Mouse (Mus musculus) liver, adult 2 months (tissue): ENCODE results near the gene Nhsl1. TPM values are rescaled to one million over a fixed set of nuclear protein-coding genes. Genes with fewer than 3 reads are reported as not detected.

Experiments used
- DNase-seq: peaks from one replicate; pipeline ENCODE4 v3.0.0-alpha.2; 2011; ENCODE audit warnings: low read depth, low spot score; ENCODE audit errors: extremely low read depth
- H3K27ac ChIP-seq: fragments of 200-500 bp; replicated peaks from 2 replicates; pipeline ENCODE4 v1.5.1; 2012; ENCODE audit warnings: low read depth, mild to moderate bottlenecking, control low read depth, inconsistent platforms, low read length; ENCODE audit not compliant: insufficient read depth
- H3K27me3 ChIP-seq: fragments of 200-500 bp; 2 replicates; pipeline ENCODE4 v1.6.1; 2012; ENCODE audit warnings: mild to moderate bottlenecking, moderate library complexity, low read length, inconsistent platforms; ENCODE audit not compliant: control insufficient read depth, insufficient read depth
- H3K36me3 ChIP-seq: fragments of 200-500 bp; 2 replicates; pipeline ENCODE4 v1.6.1; 2012; ENCODE audit warnings: low read length, inconsistent platforms; ENCODE audit not compliant: control insufficient read depth, insufficient read depth
- H3K4me1 ChIP-seq: fragments of 200-500 bp; 2 replicates; pipeline ENCODE4 v1.6.1; 2011; ENCODE audit warnings: low read length; ENCODE audit not compliant: control insufficient read depth, insufficient read depth
- H3K4me3 ChIP-seq: fragments of 200-500 bp; 2 replicates; pipeline ENCODE4 v1.5.1; 2011; ENCODE audit warnings: low read depth, mild to moderate bottlenecking, control low read depth, low read length, moderate library complexity; ENCODE audit not compliant: insufficient read depth
- H3K79me2 ChIP-seq: fragments of 200-500 bp; 2 replicates; pipeline ENCODE4 v1.6.1; 2012; ENCODE audit warnings: inconsistent platforms, mild to moderate bottlenecking, low read length, moderate library complexity; ENCODE audit not compliant: control insufficient read depth, insufficient read depth
- H3K9ac ChIP-seq: fragments of 200-500 bp; 2 replicates; pipeline ENCODE4 v1.6.1; 2012; ENCODE audit warnings: low read depth, mild to moderate bottlenecking, control low read depth, inconsistent platforms, low read length
- CTCF ChIP-seq: fragments of 200-500 bp; IDR thresholded peaks from 2 replicates; pipeline ENCODE4 v1.5.1; 2011; ENCODE audit warnings: low read depth, low read length, control low read depth
- POLR2A ChIP-seq: fragments of 200-500 bp; IDR thresholded peaks from 2 replicates; pipeline ENCODE4 v1.6.1; 2011; ENCODE audit warnings: low read length, control low read depth; ENCODE audit not compliant: insufficient read depth; ENCODE audit errors: extremely low read depth
- WGBS: fragments of 180-500 bp; shearing (Covaris S2); methylation state at CpG from one replicate; pipeline ENCODE4 v1.1.7; 2018; 5-methylcytosine and 5-hydroxymethylcytosine counted together
- polyA plus RNA-seq: library from polyadenylated mRNA; depleted of rRNA; stranded (reverse); fragments of >200 nt; gene quantifications from 2 replicates; pipeline ENCODE4 v1.2.3, GENCODE M21; 2012
- total RNA-seq: library from RNA; depleted of rRNA; stranded (reverse); fragments of >200 nt; gene quantifications from 2 replicates; pipeline ENCODE4 v1.2.3, GENCODE M21; 2014

The Nhsl1 gene
- total and polyA plus RNA-seq, 2 experiments = 2.6 to 2.8 TPM

DNA sequence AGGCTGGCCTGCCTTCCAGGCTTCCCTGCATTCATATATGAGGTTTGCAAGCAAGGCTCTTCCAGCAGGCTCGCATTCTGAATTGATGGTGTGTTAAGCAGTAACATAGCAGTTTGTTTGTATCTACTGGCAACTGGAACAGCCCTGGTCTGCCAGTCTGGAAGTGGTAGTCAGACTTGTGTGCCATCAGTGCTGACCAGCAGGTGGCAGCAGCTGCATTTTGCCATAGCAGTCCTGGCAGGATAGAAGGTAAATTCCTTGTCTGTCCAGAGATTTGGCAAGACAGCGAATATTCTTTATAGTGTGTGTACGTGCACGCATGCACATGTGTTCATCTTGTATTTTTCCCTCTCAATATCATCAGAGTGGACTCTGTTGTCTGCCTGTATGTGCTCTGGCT lies 134.6 kb downstream of the Nhsl1 start:
- 8% methylated on average over 4 of the region's 4 CpGs for WGBS
- H3K4me1 ChIP-seq = no peaks in the 10 kb centered on the region; the same call in 1 of the 2 replicates
- H3K36me3 ChIP-seq = no peaks in the 10 kb centered on the region
- H3K9ac ChIP-seq = no peak overlapping the region
- no peaks in the 10 kb centered on the region for H3K27me3 ChIP-seq
- TF ChIP-seq CTCF (peak; percentile 98), POLR2A (no peak)
- no peak overlapping the region for H3K27ac ChIP-seq
- no peak overlapping the region for H3K4me3 ChIP-seq
- H3K79me2 ChIP-seq = peaks cover 3% of the 10 kb centered on the region; the same call in 1 of the 2 replicates
- DNase-seq = peak; percentile 73

DNA sequence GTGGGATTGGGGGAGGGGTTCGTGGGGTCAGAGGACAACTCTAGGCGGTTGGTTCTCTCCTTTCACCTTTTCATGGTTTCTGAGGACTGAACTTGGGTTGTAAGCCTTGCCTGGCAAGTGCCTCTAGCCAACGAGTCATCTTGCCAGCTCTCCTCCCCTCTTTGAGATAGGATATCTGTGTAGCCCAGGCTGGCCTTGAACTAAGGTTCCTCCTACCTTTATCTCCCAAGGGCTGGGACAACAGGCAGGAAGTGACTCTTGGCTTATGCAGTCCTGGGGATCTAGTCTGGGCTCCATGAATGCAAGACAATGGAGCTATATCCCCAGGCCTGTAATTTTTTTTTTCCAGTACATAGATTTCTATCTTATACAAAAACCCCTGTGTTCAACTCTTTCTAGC lies 135.4 kb downstream of the Nhsl1 start:
- TF ChIP-seq POLR2A (no peak), CTCF (no peak)
- Histone ChIP-seq H3K27ac (no peak overlapping the region), H3K79me2 (peaks cover 3% of the 10 kb centered on the region; the same call in 1 of the 2 replicates), H3K9ac (no peak overlapping the region), H3K27me3 (no peaks in the 10 kb centered on the region), H3K4me3 (no peak overlapping the region), H3K4me1 (no peaks in the 10 kb centered on the region; the same call in 1 of the 2 replicates), H3K36me3 (no peaks in the 10 kb centered on the region)
- peak; percentile 26 for DNase-seq
- WGBS = 49% methylated on average over 3 of the region's 3 CpGs

DNA sequence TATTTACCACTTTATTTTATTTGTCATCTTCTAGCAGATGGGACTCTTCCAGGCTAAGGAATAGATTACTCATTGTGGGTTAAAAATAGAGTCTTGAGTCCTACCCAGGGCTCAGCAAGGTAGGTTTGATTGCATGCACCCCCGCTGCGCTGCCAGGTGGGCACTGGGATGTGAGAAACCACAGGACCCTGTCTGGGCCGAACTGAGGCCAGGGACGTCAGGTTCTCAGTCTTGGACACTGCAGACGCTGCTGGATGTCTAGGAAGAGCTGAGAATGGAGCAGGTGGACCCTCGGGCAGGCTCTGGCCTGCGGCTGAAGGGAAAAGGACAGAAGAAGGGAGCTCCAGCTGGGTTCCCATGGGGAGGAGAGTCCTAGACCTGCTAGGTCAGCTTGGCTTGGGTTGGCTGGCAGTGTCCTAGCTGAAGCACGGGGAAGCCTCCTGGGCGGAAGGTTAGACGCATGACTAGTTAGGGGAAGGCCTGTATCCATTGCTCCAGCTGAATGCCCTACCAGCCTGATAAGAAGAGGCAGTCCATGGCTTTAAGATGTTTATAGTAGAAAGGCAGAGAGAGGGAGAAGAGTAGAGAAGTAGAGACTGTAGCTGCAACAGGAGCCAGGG lies 136.6 kb downstream of the Nhsl1 start:
- Histone ChIP-seq H3K27ac (no peak overlapping the region), H3K4me1 (no peaks in the 10 kb centered on the region; the same call in 1 of the 2 replicates), H3K4me3 (no peak overlapping the region), H3K9ac (no peak overlapping the region), H3K27me3 (no peaks in the 10 kb centered on the region), H3K36me3 (no peaks in the 10 kb centered on the region), H3K79me2 (peaks cover 3% of the 10 kb centered on the region; the same call in 1 of the 2 replicates)
- TF ChIP-seq CTCF (no peak), POLR2A (no peak)
- WGBS = 97% methylated on average over 10 of the region's 10 CpGs
- no peak for DNase-seq

DNA sequence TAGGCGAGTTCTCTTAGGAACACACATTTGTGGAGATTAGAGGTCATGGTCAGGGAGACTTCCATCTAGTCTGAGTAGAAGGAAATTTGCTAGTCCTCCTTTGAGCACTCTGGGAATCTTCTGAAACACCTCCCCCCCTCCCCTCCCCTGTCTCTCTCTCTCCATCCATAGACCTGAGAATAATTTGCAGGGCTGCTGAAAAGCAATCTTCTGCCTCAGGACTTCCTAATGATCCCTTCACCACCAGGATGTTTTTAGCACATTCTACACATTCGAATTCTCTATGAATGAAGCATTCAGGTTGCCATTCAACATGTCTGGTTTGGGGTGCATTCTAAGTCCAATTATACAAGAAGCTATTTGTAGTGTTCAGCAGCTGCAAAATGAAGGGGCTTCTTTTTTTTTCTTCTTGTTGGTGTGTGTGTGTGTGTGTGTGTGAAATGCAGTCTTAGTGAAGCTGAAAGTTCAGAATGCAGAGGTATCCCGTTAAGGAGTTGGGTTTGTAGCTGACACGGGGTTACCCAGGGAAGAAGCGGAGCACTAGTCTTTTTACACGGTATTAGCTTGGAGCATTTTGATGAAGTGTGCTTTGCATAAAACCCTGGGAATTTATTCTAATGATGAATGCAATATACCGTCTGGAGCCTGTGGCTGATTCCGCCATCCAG lies 139.2 kb downstream of the Nhsl1 start:
- no peaks in the 10 kb centered on the region for H3K27me3 ChIP-seq
- no peaks in the 10 kb centered on the region for H3K36me3 ChIP-seq
- no peak overlapping the region for H3K4me3 ChIP-seq
- no peak overlapping the region for H3K9ac ChIP-seq
- TF ChIP-seq POLR2A = no peak
- TF ChIP-seq CTCF = no peak
- WGBS = 90% methylated on average over 8 of the region's 8 CpGs
- peaks cover 1% of the 10 kb centered on the region; the same call in 1 of the 2 replicates for H3K4me1 ChIP-seq
- no peak for DNase-seq
- H3K27ac ChIP-seq = no peak overlapping the region
- peaks cover 3% of the 10 kb centered on the region; the same call in 1 of the 2 replicates for H3K79me2 ChIP-seq

DNA sequence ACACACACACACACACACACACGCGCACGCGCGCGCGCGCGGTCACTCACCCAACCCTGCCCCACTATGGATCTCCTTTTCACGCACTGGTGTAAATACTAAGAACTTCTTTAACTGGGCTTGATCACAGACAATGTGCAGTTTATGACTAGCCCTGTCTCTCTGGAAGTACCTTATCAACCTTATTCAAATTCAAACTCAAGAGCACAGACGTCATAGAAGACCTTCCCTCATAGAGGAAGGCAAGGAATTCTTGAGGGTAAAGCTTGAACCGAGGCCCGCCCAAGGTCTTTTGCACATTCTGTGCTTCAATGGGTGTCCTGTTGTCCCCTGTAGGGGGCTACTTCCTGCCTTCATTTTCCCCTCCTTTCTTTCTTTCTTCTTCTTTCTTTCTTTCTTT lies 142.6 kb downstream of the Nhsl1 start:
- Histone ChIP-seq H3K27me3 (no peaks in the 10 kb centered on the region), H3K9ac (no peak overlapping the region), H3K79me2 (peaks cover 7% of the 10 kb centered on the region; the same call in 1 of the 2 replicates), H3K27ac (no peak overlapping the region), H3K4me3 (no peak overlapping the region), H3K4me1 (0 out of 2 replicates have a peak, but pooled peaks cover 3% of the 10 kb centered on the region), H3K36me3 (no peaks in the 10 kb centered on the region)
- WGBS = 96% methylated on average over 13 of the region's 13 CpGs
- DNase-seq = no peak
- TF ChIP-seq CTCF = no peak
- no peak for TF ChIP-seq POLR2A
